Mouse (Mus musculus): ENCODE measurements around the gene Sirt4.
"Not testable (repeated sequence)": the region's sequence is repeated elsewhere in the genome, so short reads cannot be mapped to it uniquely, and the experiment has no call there.

Sirt4 gene

DNA sequence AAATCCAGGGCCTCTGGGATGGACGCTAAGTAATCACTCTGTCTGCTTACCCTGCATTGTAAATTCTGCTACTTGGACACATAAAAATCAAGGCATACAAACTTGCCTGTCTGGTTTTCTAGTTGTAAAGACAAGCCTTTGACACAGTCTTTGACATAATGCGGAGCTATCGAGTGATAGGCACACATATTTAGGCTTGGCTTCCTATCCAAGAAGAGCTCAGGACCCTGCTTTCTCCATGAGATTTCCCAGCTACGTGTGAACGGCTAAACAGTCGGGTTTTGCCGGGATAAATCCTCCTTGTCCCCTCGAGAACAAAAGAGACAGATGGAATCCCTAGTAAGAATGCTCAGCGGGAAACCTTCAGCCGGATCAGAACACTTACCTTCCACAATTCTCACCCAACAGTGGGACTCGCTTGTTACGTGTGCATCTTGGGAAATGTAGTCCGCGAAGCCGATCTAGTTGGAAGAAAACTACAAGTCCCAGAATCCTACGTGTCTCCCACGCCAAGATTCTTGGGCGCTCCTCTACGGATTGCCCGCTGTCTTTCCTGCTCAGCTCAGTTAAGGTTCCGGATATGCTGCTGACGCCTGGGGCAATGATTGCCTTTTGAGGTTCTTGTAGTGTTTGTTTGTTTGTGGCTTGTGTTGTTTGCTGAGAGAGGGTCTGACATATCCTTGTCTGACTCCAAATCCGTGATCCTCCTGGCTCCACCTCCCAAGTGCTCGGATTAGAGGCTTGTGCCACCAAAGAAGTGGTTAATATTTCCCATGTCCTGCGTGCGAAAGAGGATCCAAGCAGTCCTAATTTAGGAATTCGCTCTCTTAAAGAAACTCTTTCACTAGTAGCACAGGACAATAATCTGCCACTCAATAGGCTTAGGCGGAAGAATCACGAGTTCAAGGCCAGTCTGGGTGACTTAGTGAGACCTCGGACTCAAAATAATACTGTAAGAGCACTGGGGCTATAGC lies at the start of gene Sirt4:
TSS of gene Sirt4 (minus strand) at position 779 of the 974 bp plus-strand sequence.
- DNase-seq, result peak; percentile 92

GRCm38 (mm10) chr5:115531671-115532270 lies 47.2 kb upstream of the Sirt4 start:
- peak; percentile 90 for DNase-seq

DNA sequence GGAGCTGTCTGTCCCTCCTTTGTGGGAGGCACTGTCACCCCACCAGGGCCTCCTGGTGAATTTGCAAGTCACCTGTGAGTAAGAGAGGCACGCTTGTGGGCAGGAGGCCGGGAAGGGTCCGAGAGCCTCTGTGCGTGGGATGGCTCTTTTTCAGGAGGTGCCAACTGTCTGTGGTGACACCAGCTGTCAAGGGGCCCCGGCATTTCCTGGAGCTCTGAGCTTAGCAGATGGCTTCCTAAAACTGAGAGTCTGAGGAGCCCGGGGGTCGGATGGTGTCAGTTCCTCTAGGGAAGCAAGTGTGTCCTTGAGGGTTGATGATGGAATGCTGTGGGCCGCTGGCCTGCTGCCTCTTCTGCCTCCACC lies 45.9 kb upstream of the Sirt4 start:
- peak; percentile 96 for DNase-seq

DNA sequence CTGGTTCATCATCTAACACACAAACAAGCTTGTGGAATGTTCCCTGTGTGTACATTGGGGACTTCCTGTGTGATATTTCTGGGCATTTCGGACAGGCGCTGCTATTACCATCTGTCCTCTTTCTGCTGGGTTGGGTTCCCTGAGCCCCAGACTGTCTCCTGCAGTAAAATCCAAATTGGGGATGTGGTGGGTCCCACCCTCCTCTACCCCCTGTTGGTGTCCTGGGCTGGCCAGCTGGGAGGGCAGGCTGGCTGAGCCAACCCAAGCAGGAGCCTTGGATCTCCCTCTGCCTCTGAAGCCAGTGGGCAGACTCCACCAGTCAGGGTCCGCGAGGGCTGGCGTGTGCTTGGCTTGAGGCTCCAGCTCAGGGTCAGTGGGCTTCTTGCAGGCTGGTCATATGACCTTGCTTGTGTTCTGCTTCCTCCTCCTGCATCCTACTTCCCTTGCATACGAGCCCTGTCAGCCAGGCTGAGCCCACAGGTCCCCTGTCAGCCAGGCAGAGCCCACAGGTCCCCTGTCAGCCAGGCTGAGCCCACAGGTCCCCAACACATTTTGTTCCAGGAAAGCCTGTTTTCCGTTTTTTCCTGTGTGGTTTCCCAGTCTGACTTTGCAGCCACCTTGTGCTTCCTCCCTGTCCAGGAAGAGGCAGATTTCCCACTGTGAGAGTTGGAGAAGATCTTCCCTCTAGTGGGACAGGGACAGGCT lies 45.4 kb upstream of the Sirt4 start:
- peak; percentile 76 for DNase-seq

DNA sequence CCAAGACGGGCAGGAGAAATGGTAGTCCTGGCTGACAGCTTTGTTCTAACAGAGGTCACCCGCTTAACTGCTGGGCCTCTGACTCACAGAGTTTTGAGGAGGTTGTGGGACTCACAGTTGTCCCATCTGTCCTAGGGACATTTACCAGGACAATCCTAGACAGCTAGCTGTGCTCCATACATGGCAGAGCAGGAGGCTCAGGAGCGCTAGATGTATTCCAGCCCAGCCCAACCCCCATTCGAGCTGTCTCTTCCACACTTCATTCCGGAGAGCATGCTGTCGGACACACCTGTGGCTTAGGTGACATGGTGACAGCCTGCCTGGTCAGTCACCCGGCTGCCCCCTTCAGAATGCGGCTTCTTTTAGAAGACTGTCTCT lies 44.8 kb upstream of the Sirt4 start:
- peak; percentile 66 for DNase-seq

- DNase-seq, result no peak
Measured at GRCm38 (mm10) chr5:115528128-115528527, 43.6 kb upstream of the Sirt4 start.

DNA sequence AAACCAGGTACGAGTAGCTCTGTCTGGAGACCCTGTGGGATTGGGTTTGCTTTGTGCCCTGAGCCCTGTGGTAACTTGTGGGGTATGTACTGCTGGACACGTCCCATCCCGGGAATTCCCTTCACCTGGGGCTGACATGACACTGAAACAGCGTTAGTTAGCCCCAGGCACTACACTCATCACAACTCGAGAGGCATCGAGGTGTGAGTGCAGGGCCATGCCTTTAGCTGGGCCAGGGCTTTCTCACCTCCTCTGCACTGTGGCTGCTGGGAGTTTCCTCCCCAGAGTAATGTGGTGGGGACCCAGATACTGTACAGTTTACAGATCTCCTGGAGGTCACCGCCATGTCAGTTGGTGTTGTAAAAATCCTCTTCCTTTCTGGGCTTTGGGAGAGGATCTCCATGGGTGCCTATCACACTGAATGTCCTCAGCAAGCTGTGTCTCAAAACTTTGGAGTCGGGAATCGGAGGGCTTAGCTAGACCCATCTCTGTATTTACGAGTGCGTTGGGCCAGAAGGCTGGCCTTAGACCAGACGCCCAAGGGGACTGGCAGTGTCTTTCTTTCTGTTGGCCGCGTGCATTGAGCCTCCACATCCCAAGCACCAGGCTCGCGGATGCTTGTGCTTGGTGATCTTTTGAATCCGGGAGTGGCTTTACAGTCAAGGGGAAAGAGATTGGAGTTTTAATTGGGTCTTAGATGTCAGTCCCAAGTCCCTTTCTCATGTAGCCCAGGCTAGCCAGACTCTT lies 42.1 kb upstream of the Sirt4 start:
- DNase-seq, result peak; percentile 39

GRCm38 (mm10) chr5:115525943-115526342 lies 41.4 kb upstream of the Sirt4 start:
- DNase-seq, result peak; percentile 55

DNA sequence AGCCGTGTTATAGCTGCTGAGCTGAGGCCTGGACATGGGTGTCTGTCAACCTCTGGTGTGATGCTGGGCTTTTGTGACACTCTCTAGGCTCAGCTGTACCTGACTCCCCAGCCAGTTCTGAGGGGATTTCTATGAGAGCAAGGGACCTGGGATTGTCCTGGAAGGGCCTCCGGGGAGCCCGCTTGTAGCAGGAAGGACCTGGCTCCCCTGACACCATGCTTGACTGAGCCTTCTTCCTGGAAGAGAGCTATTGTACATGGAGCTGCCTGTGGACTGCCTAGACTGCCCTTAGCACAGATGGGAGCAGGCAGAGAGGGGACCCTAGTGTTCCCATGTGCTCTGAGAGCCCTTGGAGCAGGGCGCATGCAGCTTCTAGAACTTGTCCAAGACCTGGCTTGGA lies 40.9 kb upstream of the Sirt4 start:
- peak; percentile 23 for DNase-seq

DNA sequence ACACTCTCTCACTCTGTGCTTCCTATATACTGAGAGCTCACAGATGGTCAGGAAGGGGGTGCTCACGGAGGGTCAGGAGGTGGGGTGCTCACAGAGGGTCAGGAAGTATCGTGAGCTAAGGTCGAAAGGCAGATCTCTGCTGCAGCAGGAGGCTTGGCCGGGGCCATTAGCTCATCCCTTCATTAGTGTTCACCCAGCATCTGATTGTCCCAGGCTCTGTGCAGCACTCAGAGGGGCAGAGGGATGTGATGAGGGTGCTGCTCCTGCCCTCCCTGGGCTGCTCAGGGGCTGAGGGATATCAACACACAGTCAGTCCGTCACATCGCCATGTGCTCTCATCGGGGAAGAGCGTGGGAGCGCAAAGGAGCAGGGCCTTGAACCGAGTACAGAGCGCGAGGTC lies 39.9 kb upstream of the Sirt4 start:
- no peak for DNase-seq

DNA sequence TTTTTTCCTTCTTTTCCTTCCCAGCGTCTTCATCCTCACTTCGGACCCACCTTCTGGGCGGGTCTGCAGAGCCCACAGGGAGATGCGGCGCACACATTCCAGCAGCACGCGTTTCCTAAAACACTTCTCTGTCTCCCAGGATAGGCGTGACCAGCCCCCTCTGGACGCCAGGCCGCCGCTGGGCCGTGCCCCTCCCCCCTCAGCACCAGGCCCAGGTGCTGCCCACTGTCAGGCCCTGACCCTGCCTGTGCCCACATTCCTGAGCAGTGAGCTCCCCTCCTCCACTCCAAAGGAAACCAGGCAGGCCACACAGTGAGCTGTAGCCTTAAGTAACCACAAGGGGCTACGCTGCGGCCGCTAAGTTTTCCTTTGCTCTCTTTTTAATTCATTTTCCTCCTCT lies 39.4 kb upstream of the Sirt4 start:
- peak; percentile 43 for DNase-seq

GRCm38 (mm10) chr5:115522981-115523499 lies 38.5 kb upstream of the Sirt4 start:
- no peak for DNase-seq

DNA sequence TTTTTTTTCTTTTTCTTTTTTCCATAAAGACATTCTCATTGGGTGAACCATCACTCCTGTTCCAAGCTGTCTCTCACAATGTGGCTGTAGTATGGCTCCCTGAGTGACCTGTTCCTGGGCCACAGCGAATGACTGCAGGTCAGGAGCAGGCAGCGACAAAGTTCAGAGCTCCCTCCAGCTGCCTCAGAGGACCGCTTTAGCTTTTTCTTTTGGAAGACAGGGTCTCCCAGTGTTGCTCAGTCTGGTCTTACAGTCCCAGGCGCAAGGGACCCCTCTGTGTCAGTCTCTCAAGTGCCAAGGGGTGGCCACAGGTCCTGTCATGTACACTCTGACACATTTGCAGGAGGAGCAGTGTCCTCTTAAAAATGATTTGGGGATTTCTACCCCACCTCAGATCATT lies 38.0 kb upstream of the Sirt4 start:
- no peak for DNase-seq

DNA sequence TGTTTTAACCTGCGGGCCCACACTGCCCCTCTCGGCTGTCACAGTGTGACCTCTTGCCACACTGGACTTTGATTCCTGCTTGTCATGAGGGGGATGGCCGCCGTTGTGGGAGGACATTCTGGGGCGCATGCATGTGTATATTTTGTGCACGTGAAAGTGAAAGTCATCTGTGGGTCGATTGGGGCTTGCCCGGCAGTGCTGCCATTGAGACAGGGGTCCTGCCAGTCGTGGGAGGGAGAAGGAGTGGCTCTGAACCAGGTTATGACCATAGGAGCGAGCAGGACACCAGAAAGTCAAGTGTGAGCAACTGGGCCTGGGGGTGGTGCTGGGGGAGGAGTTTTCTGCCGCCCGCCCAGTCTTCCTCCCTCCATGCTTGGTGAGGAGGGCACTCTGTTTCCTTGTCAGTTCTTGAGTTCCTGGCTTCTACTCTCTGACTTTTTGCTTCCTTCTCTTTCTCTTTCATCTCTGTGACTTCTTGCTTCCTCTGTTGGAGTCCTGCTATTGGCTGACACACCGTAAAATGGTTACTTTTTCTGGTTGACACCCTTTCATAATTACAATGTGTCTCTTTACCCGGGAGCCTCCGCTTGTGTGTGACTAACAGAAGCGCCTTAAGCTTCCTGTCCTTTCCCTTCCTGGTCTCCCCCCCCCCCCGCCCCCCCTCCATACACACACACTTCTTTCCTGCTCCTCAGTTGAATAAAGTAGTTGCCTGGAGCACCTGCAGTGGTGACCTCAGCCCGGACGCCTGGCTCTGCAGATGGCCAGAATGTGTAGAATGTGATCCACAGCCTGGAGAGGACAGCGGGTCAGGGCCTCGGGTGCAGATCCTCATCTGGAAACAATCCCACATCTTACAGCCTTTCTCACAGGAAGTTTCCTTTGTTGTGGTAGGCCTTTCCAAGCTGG lies 37.3 kb upstream of the Sirt4 start:
- no peak for DNase-seq

DNA sequence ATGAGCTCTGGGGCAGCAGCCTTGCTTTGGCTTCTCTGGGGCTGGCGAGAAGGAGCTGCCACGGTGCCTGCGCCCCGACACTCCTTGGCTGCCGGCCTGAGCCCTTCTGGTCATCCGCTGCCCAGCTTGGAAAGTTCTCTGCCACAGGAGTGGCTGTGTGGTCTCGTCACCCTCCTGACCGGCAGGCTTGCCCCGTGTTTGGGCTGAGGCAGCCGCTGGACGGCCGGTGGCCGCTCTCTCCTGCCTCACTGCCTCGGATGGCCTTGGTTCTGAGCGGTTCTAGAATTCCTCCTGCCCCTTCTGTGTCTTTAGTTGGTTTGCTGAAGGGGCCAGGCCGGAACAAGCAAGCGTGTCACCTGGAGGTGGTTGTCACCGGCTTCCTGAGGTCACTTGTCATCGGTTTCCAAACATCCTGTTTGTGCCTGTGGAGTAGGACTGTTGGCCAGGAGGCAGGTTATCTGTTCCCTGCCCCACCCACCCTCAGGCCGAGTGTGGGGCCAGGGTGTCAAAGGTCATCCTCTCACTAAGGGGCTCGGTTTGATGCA lies 35.9 kb upstream of the Sirt4 start:
- no peak for DNase-seq

GRCm38 (mm10) chr5:115518214-115518613 lies 33.7 kb upstream of the Sirt4 start:
- not testable (repeated sequence) for DNase-seq

- DNase-seq, result no peak
Measured at GRCm38 (mm10) chr5:115517501-115517900, 33.0 kb upstream of the Sirt4 start.

DNA sequence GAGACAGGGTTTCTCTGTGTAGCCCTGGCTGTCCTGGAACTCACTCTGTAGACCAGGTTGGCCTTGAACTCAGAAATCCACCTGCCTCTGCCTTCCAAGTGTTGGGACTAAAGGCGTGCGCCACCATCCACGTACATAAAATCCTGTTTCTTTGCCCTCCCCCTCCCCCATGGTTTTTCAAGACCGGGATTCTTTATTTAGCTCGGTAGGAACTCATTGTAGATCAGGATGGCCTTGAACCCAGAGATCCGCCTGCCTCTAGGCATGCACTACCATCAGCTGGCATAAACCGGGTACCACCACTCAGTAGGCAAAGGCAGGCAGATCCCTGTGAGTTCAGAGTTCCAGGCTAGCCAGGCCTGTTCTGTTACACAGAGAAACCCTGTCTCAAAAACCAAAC lies 32.4 kb upstream of the Sirt4 start:
- no peak for DNase-seq

- no peak for DNase-seq
Measured at GRCm38 (mm10) chr5:115516081-115516907, 31.8 kb upstream of the Sirt4 start.

DNA sequence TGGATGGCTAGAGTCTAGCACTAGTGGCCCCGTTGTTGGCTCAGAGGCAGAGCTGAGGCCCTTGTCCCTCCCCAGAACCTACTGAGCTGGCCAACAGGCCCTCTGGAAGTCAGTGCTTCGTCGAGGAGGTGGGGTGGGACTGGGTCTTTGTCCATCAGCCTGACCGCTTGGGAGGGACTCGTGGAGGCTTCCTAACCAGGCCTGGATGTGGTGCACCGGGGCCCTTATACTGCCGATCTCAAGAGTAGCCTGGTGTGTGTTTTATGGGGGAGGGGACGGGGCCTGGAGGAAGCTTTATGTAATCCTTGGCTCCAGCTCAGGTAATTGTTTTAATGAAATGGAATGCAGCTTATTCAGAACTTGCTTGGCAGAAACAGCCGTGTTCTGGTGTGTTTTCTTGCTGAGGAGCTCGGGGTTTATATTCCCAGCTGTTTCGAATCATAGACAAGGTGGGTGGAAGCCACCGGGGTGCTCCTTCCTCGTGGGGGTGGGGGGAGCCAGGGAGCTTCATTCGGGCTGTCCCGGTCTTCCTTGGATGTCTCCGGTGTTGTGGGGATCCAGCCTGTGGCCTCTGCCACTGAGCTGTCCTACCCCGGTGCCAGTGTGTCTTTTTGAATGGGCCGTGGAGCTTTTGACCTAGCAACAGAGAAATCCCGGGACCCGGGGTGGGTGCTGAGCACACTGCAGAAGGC lies 30.5 kb upstream of the Sirt4 start:
- DNase-seq, result peak; percentile 50

All from cerebellum, adult 11-12 months (tissue).